Mouse (Mus musculus): ENCODE results near the gene Cage1. TPM values are rescaled to one million over a fixed set of nuclear protein-coding genes. Genes with fewer than 3 reads are reported as not detected.
A peak's percentile ranks its signal among the peaks of the same experiment; 100 is the strongest.

The Cage1 gene
- polyA plus RNA-seq, 2 experiments, result 0.57 to 1.3 TPM

GRCm38 (mm10) chr13:38064854-38065663, 28.2 kb upstream of the Cage1 start:
- no peak overlapping the region for H3K27ac ChIP-seq (replicated peaks; ENCODE audit: low read depth, low read length)
- no peaks in the 10 kb centered on the region for H3K4me1 ChIP-seq (ENCODE audit: control insufficient read depth, insufficient read depth, low read length)
- H3K36me3 ChIP-seq (ENCODE audit: control insufficient read depth, insufficient read depth, low read length), result peaks cover 29% of the 10 kb centered on the region
- 0 out of 2 replicates have a peak, but pooled peaks have one; percentile 63 for ATAC-seq (ENCODE audit: low FRiP score, low read depth)
- no peak overlapping the region for H3K4me3 ChIP-seq (replicated peaks; ENCODE audit: low read length)
- WGBS, result 65% methylated on average over 11 of the region's 11 CpGs
- H3K9me3 ChIP-seq (ENCODE audit: control insufficient read depth, low read length), result no peaks in the 10 kb centered on the region
- H3K9ac ChIP-seq (ENCODE audit: low read depth, low read length, severe bottlenecking), result no peak overlapping the region
- H3K27me3 ChIP-seq (ENCODE audit: control insufficient read depth, insufficient read depth, low read length), result no peaks in the 10 kb centered on the region
- no peak for TF ChIP-seq POLR2A (IDR thresholded peaks at IDR 0.05; ENCODE audit: borderline replicate concordance, extremely low read depth, insufficient read depth, insufficient read length)
- H3K4me2 ChIP-seq (replicated peaks; ENCODE audit: low read depth, low read length, severe bottlenecking), result no peak overlapping the region
- peak; percentile 83 for DNase-seq (ENCODE audit: low spot score)

- no peak for TF ChIP-seq POLR2A (IDR thresholded peaks at IDR 0.05; ENCODE audit: borderline replicate concordance, extremely low read depth, insufficient read depth, insufficient read length)
- DNase-seq (ENCODE audit: low spot score) (no peak), ATAC-seq (ENCODE audit: low FRiP score, low read depth) (no peak)
- Histone ChIP-seq H3K27ac (replicated peaks; ENCODE audit: low read depth, low read length) (no peak overlapping the region), H3K4me1 (ENCODE audit: control insufficient read depth, insufficient read depth, low read length) (no peaks in the 10 kb centered on the region), H3K9ac (ENCODE audit: low read depth, low read length, severe bottlenecking) (no peak overlapping the region), H3K9me3 (ENCODE audit: control insufficient read depth, low read length) (no peaks in the 10 kb centered on the region), H3K4me2 (replicated peaks; ENCODE audit: low read depth, low read length, severe bottlenecking) (no peak overlapping the region), H3K36me3 (ENCODE audit: control insufficient read depth, insufficient read depth, low read length) (peaks cover 48% of the 10 kb centered on the region), H3K27me3 (ENCODE audit: control insufficient read depth, insufficient read depth, low read length) (no peaks in the 10 kb centered on the region), H3K4me3 (replicated peaks; ENCODE audit: low read length) (no peak overlapping the region)
- WGBS, result 93% methylated on average over 11 of the region's 11 CpGs
Observed at GRCm38 (mm10) chr13:38062678-38063077, 25.8 kb upstream of the Cage1 start.

- Histone ChIP-seq H3K9me3 (ENCODE audit: control insufficient read depth, low read length) (no peaks in the 10 kb centered on the region), H3K4me2 (replicated peaks; ENCODE audit: low read depth, low read length, severe bottlenecking) (no peak overlapping the region), H3K4me1 (ENCODE audit: control insufficient read depth, insufficient read depth, low read length) (no peaks in the 10 kb centered on the region), H3K27me3 (ENCODE audit: control insufficient read depth, insufficient read depth, low read length) (no peaks in the 10 kb centered on the region), H3K27ac (replicated peaks; ENCODE audit: low read depth, low read length) (no peak overlapping the region), H3K9ac (ENCODE audit: low read depth, low read length, severe bottlenecking) (no peak overlapping the region), H3K4me3 (replicated peaks; ENCODE audit: low read length) (no peak overlapping the region), H3K36me3 (ENCODE audit: control insufficient read depth, insufficient read depth, low read length) (peaks cover 96% of the 10 kb centered on the region)
- ATAC-seq (ENCODE audit: low FRiP score, low read depth) (no peak), DNase-seq (ENCODE audit: low spot score) (no peak)
- 88% methylated on average over 3 of the region's 3 CpGs for WGBS
- TF ChIP-seq POLR2A (IDR thresholded peaks at IDR 0.05; ENCODE audit: borderline replicate concordance, extremely low read depth, insufficient read depth, insufficient read length), result no peak
Observed at GRCm38 (mm10) chr13:38049888-38050287, 13.0 kb upstream of the Cage1 start.

- WGBS, result 39% methylated on average over 12 of the region's 12 CpGs
- TF ChIP-seq POLR2A (IDR thresholded peaks at IDR 0.05; ENCODE audit: borderline replicate concordance, extremely low read depth, insufficient read depth, insufficient read length), result no peak
- Histone ChIP-seq H3K4me3 (replicated peaks; ENCODE audit: low read length) (peak overlapping the region; percentile 75), H3K9ac (ENCODE audit: low read depth, low read length, severe bottlenecking) (peak overlapping the region; percentile 86), H3K27me3 (ENCODE audit: control insufficient read depth, insufficient read depth, low read length) (no peaks in the 10 kb centered on the region), H3K4me1 (ENCODE audit: control insufficient read depth, insufficient read depth, low read length) (peaks cover 13% of the 10 kb centered on the region), H3K9me3 (ENCODE audit: control insufficient read depth, low read length) (no peaks in the 10 kb centered on the region), H3K36me3 (ENCODE audit: control insufficient read depth, insufficient read depth, low read length) (peaks cover 27% of the 10 kb centered on the region), H3K4me2 (replicated peaks; ENCODE audit: low read depth, low read length, severe bottlenecking) (peak overlapping the region; percentile 94), H3K27ac (replicated peaks; ENCODE audit: low read depth, low read length) (no peak overlapping the region)
- ATAC-seq (ENCODE audit: low FRiP score, low read depth) (no peak), DNase-seq (ENCODE audit: low spot score) (no peak)
Observed at GRCm38 (mm10) chr13:38037811-38038210, 942 bp upstream of the Cage1 start.

- Histone ChIP-seq H3K4me1 (ENCODE audit: control insufficient read depth, insufficient read depth, low read length) (peaks cover 13% of the 10 kb centered on the region), H3K4me3 (replicated peaks; ENCODE audit: low read length) (peak within 1 kb of the TSS; percentile 75), H3K27ac (replicated peaks; ENCODE audit: low read depth, low read length) (peak within 1 kb of the TSS; percentile 49), H3K4me2 (replicated peaks; ENCODE audit: low read depth, low read length, severe bottlenecking) (peak within 1 kb of the TSS; percentile 94), H3K9me3 (ENCODE audit: control insufficient read depth, low read length) (no peaks in the 10 kb centered on the region), H3K9ac (ENCODE audit: low read depth, low read length, severe bottlenecking) (peak within 1 kb of the TSS; percentile 86), H3K36me3 (ENCODE audit: control insufficient read depth, insufficient read depth, low read length) (peaks cover 17% of the 10 kb centered on the region), H3K27me3 (ENCODE audit: control insufficient read depth, insufficient read depth, low read length) (no peaks in the 10 kb centered on the region)
- DNase-seq (ENCODE audit: low spot score) (no peak), ATAC-seq (ENCODE audit: low FRiP score, low read depth) (peak; percentile 51; the same call in 1 of the 2 replicates)
- WGBS, result 11% methylated on average over 36 of the region's 37 CpGs
- no peak for TF ChIP-seq POLR2A (IDR thresholded peaks at IDR 0.05; ENCODE audit: borderline replicate concordance, extremely low read depth, insufficient read depth, insufficient read length)
Observed at GRCm38 (mm10) chr13:38036343-38037043, 376 bp downstream of the Cage1 start, which contains the start of gene Riok1. Riok1 (plus strand) TSS chr13:38036995.
